Mouse (Mus musculus): ENCODE results near the gene Ndufs8. TPM values are rescaled to one million over a fixed set of nuclear protein-coding genes. Genes with fewer than 3 reads are reported as not detected.
"Not testable (repeated sequence)": the region's sequence is repeated elsewhere in the genome, so short reads cannot be mapped to it uniquely, and the experiment has no call there.

The Ndufs8 gene
- 338 and 341 TPM in 2 replicates for total RNA-seq (2021)
- long read RNA-seq, transcript Ndufs8-205 (7 exons, 780 nt) = major isoform, 197 of 282 reads
- long read RNA-seq, transcript Ndufs8-201 (7 exons, 983 nt) = minor isoform, 40 of 282 reads
- long read RNA-seq, partial matches to known transcripts = 31 of 282 reads
- long read RNA-seq, other reads (novel, unspliced or antisense) = 8 of 282 reads

DNA sequence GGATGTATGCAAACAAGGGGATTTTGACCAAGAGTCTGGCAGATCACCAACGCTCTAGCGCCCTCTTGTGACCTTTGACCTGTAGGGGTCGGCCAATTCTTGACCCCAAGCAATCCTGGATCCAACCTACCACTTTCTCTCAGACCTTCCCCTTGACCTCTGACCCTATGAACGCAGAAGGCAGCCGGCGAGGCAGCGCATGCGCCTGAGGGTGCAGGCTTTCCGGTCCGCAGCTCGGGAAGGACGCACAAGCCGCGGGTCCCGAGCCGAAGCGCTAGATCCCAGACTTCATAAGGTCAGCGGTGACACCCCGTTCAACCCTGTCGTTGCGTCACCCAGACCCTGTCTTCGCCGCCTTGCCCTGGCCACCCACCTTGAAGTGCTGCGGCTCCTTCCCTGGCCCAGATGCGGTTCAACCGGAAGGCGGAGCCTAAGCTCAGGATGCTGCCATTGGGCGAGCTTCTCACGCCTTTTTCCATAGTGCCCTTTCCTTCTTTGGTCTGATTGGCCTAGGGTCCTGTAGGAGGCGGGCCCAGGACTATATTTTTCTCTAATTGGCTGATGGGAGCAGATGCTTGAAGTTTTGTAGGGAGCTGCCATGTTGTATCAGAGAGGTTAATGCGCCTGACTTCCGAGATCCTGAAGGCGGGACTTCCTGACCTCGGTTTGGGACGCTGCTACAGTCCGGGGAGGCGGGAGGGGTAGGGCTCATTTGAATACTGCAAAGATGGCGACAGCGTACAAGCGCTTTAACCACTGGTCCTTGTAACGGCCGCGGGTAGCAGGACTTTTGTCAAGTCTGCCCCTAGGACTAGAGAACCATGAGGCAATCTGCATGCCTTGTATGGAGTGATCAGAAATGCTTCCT lies at the start of gene Ndufs8:
Ndufs8 (minus strand) TSS at position 438 of the 868 bp plus-strand sequence.
- peak; percentile 83 for DNase-seq

DNA sequence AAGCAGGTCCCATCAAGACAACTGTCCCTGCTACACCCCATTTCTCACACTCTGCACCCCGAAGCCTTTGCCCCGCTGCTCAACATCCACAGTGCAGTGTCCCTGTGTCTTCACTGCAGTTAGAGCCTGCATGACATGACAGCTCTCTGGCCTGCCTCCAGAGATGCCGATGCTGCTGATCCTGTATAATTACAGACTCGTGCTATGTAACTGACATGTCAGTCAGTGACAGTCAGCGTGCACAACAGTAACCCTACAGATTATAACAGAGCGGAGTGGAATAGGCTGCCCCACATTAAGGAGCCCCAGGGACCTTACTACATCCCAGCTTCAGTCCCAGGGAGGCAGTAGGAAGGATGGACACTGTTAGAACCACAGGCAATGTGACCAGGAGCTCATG lies 49.2 kb upstream of the Ndufs8 start:
- not testable (repeated sequence) for DNase-seq

DNA sequence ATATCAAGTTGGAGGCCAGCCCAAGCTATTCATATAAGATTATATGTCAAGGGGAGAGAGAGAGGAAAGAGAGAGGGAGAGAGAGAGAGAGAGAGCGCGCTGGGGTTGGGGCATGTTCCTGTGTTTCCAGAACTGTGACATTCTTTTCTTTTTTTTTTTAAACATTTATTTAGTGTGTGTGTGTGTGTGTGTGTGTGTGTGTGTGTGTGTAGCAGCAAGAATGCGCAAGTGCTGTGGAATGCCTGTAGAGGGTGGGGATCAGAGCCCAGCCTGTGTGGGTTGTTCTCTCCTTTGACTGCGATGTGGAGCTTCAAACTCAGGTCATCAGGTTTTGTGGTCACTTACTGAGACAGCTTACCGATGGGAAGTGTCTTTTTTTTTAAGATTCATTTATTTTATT lies 47.6 kb upstream of the Ndufs8 start:
- no peak for DNase-seq

DNA sequence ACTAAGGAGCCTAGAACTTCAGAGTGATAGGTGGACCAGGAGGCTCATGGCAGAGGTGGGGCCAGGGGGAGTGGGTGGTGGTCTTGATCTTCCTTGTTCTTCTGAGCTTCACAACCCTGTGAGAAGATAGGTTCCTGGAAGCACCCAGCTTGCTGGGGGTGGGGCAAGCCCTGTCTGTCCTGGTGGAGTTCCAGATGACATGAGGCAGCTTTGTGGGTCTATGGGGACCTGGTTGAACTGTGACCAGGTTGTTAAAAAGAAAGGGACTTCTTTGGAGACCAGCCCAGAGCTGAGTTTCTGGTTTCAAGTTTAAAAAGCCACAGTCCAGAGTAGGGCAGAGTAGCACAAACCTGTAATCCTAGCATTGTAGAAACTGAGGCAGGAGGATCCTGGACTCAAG lies 46.5 kb upstream of the Ndufs8 start:
- DNase-seq = no peak

DNA sequence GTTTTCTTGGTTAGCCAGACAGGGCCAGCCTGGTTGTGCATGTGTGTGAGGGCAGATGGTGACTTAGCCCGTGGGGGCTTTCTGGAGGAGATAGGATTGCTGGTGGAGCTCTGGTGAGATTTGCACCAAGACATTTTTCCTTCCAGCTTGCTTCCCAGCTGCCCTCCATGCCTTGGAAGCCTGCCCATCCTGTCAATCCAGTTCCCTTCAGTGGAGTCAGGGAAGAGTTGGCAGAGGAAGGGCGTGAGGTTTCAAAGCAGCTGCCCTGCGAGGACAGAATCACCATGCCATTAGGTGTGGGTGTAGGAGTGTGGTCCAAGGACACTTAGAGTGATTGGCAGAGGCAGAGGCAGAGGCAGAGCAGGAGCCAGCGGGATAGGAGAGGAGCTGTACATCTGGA lies 45.9 kb upstream of the Ndufs8 start, which contains the start of gene Aldh3b3:
Aldh3b3 (plus strand) TSS at position 176 of the 400 bp plus-strand sequence.
- no peak for DNase-seq

DNA sequence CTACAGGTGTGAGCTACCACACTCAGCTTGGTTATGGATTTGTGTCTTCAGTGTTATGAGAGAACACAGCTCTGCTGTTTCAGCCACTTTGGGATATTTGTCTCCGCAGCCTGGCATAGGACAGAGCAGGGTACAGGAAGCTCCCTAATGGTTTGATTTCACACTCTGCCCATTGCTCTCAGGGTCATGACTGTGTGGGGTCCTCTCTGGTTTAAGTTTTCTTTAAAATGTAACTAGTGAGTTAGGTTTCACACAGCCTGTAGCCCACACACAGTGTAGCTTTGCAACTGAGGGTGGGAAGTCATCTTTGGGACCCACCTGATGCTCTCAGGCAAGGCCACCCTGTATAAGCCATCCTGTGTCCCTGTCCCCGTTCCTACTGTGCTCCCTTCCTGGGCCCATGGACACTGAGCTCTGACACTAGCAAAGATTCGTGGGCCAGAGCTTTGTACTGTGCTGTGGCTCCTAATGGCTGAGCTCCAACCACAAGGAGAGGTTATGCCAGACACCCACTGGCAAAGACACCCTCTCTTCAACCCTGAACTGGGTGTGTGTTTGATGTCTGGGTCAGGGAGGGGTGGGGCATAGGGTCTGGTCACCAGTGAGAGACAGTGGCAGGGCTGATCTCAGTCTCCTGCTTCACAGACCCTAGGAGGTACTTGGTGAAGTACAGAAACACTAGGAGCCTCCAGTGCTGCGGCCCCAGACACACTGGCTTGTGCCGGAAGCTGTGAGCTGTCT lies 44.9 kb upstream of the Ndufs8 start:
- not testable (repeated sequence) for DNase-seq

DNA sequence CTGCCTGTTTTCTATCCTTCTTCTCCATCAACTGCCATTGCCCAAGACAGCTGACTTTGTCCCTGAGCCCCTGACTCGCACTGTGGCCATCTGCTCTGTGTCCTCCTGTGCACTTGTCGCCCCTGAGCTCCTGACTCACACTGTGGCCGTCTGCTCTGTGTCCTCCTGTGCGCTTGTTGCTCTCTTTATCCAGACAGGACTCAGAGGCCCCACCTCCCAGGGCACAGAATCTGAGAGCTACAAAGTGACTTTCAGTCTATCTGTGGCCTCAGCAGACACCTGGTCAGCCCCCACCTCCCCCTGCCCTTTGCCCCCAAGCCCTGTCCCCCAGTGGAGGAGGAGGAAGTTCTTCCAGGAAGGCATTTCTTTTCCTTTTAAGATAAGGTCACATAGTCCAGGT lies 43.2 kb upstream of the Ndufs8 start:
- DNase-seq = no peak

DNA sequence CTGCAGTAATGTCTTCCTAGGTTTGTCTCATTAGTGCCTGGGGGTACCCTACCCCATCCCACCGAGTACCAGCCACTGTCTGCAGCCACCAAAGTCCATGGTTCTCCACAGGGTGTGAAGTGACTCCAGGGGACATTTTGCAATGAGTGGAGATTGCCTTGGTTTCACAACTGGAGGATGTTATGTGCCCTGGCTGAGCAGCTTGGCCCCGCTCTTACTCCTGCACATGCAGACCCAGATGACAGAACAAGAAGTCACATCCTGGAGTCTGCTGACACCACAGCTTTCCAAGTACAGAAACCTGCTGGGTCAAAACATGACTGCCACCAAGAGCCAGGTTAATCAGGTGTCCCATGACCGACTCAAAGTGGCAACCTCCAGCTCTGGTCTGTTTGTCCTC lies 42.5 kb upstream of the Ndufs8 start:
- no peak for DNase-seq

DNA sequence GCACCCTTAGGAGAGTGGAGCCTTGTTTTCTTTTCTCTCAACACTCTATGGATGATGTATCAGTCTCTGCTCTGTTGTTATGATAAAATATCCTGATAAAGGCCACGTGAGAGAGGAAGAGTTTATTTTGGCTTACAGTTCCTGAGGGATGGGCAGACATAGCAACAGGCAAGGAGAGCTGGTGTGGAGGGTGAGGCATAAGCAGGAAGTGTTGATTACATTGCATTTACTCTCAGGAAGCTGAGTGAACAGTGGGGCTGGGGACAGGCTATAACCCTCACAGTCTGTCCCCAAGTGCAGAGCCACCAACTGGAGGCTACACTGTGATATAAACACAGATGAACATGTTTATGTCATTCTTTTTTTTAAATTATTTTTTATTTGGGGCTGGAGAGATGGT lies 39.5 kb upstream of the Ndufs8 start:
- no peak for DNase-seq

DNA sequence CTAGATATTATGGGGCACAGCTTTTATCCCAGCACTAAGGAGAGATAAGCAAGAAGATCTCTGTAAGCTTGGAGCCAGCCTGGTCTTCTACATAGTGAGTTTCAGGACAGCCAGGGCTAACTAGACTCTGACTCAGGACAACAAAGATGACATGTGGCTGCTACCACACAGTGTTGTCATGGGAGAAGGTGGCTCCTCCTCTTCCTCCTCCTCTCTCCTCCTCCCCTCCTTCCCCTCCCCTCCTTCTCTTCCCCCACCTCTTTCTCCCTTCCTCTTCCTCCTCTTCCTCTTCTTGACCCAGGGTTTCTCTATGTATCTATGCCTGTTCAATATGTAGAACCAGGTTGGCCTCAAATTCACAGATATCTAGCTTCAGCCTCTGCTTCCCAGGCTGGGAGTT lies 38.9 kb upstream of the Ndufs8 start:
- no peak for DNase-seq

DNA sequence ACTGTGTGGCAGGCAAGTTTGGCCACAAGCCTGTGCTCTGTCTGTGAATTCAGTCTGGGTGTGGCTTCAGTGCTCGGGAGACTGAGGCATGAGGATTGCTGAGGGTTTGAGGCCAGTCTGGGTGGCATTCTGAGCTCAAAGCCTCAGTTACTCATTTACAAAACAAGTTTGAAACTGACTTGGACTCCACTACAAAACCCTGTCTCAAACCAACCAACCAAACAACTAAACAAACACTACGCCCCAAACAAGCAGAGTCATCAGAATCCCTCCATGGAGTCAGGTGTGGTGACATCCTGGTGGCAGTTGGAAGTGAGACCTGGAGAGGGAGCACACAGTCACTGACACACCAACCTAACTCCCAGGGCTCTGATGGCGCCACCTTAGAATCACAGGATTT lies 37.8 kb upstream of the Ndufs8 start:
- DNase-seq = no peak

DNA sequence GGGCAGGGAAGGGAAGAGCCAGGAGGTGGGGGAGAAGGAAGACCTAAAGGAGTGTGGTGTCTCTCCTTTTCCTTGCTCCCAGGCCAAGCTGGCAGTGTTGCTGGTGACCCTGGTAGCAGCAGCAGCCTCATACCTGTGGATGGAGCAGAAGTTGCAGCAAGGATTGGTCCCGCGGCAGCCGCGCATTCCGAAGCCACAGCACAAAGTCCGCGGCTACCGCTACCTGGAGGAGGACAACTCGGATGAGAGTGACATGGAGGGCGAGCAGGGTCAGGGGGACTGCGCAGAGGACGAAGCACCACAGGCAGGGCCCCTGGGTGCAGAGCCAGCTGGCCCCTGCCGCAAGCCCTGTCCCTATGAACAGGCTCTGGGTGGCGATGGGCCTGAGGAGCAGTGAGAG lies 36.0 kb upstream of the Ndufs8 start:
- no peak for DNase-seq

DNA sequence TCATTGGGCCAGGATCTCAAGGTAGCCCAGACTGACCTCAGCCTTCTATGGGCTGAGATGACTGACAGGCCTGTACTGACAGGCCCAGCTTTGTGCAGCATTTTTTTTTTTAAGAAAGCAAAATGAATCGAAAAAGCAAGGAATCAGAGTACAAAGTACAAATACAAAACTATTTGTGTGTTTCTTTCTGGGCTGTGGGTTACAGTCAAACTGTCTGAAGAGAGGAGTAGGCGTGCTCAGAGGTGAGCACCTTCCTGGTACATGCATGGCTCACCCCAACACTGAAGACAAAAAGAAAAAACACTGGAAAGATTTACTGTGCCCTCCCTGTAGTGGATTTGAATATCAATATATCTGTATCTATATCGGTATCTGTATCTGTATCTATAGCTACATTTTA lies 35.2 kb upstream of the Ndufs8 start:
- no peak for DNase-seq

DNA sequence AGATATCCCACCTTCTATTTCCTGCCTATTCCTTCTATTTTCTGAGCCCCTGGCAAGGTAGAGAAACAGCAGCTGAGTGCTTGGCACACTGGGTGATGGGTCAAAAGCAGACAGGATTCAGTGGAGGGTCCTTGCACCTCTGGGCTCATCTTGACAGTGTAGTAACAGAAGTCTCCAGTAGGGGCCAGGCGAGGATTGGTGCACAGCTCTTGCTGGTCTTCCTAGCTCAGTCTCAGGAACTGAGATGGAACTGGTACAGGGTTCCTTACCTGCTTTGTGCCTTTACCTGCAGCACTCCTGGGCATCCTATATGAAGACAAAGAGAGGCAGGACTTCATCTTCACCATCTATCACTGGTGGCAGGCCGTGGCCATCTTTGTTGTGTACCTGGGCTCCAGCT lies 34.1 kb upstream of the Ndufs8 start:
- DNase-seq = peak; percentile 61

DNA sequence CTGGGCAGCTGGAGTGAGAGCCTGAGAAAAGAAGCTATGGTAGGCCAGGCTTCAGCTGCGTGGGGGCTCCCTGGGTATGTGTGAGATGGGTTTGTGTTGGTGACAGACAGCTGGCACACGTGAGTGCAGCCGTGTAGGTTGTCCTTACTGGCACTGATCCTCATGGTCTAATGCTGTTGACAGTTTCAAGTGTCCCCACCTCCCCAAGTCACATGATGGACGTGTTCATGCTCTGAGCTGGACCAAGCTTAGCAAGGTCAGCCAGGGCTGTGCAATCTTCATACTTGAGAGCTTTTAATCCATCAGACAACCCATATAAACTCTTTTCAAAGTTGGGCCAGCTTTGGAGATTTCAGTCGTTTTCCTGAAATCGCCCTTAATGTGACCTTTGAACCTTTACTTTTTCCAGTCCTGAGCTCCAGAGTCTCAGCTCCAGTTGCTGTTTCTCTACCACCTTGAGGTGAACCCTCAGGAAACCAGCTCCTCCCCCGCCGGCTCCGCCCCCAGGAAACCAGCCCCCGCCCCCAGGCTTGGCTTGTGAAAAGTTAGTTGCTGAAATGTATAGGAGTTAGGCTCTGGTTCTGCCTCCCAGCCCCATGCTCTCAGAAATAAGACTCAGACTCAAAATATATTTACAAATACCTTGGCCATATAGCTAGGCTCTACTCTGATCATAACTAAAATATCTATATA lies 33.4 kb upstream of the Ndufs8 start:
- no peak for DNase-seq

DNA sequence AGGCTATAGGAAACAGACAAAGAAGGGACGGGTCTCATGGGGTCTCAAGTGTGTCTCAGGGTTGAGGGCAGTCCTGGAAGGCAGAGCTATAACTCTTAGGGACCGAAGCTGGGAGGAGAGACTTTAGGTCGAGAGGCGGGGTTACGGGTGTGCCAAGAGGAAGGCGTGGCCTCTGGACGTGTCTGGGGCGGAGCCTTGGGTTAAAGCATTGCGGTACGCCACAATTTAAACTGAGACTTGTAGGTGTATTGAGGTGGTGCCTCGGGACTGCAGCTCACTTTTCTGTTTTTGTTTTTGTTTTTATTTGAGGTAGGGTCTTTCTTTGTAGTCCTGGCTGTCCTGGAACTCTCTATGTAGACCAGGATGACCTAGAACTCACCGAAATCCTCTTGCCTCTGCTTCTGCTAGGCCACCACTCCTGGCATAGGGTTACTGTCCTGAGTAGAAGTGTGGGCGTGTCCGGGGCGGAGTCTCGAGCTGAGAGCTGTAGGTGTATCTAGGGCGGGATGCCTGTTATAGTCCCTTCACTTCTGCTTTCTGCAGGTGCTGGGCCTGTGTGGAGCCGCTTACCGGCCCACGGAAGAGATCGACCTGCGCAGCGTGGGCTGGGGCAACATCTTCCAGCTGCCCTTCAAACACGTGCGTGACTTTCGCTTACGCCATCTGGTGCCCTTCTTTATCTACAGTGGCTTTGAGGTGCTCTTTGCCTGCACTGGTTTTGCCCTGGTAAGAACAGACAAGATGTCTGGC lies 30.6 kb upstream of the Ndufs8 start:
- no peak for DNase-seq

DNA sequence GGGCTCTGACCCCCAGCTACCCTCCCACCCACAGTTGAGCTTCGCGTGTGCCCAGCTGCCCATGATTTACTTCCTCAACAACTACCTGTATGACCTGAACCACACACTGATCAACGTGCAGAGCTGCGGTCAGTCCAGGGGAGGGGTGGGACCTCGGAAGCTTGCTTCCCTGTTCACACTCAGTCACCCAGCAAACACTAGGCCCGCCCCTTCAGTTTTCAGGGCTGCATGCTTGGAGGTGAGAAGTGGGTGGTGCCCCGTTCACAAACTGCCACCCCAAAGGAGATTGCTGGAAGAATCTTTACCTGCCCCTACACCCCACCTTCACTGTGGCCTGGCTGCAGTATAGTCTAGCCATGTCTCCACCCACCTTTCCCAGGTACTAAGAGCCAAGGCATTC lies 29.7 kb upstream of the Ndufs8 start:
- DNase-seq = no peak

DNA sequence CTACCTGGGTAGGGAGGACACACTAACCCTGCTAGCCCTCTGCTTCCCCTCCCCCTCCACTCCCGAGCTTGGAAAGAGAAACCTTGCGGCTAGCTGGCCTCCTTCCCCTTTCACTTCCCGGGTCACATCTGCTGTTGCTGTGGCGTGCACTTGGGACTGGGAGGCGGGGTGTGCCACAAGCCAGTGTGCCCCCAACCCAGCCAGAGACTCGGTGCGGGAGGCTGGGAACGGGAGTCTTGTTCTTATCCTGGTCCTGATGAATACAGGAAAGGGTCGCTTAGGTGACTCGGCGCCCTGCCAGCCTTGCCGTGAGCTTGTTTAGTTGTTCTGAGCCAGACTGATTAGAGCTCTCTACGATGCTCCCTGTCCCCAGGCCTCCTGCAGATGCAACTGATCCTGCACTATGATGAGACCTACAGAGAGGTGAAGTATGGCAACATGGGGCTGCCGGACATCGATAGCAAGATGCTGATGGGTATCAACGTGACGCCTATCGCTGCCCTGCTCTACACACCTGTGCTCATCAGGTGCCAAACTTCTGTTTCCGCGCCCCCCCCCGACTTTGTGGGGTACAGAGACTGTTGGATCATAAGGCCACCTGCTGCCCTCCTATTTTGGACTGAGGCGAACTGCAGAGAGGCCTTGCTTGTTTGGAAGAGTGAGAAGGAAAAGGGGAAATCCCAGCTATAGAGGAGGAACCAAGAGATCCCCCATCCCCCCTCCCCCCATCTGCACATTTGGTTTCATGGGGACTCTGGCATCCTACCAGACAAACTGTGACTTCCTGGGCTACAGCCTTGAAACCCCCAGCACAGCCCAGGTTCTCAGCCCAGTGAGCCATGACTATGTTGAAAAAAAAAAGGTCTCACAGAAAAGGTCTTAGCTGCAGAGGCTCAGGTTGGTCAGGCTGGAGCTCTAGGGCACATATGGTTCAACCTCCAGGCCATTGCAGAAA lies 23.6 kb upstream of the Ndufs8 start:
- DNase-seq = peak; percentile 60

DNA sequence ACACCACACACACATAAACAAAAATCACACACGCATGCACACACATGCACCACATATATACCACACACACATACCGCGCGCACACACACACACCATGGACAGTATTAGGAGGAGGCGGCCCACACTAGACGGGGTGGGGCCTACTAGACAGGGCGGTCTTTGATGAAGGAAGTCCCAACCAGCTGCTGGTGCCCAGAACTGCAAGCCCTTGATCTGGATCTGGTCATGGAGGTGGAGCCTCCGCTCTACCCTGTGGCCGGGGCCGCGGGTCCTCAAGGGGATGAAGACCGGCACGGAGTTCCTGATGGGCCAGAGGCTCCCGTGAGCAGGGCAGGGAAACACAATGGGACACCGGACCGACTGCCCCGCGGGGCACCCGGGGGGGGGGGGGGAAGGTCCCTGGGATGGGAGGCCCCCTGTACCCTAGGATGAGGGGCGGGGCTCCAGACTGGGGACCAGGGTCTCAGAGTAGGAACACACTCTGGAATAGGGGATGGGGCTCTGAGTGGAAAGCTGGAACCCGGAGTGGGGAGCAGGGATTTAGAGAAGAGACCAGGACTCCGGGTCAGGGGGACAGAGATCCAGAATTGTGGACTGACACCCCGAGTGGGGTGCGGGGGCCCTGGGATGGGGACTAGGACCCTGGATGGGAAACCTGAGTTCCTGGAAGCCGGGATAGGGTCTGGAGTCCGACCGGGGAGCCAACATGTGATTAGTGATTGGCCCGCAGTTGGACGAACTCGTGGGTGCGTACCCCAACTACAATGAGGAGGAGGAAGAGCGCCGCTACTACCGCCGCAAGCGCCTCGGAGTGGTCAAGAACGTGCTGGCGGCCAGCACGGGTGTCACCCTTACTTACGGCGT lies 22.7 kb upstream of the Ndufs8 start, which contains the start of gene Unc93b1:
Unc93b1 (plus strand) TSS at position 155 of the 864 bp plus-strand sequence.
- DNase-seq = peak; percentile 77
